Mouse (Mus musculus): Measurements from ENCODE around the gene Celf5.

DNA sequence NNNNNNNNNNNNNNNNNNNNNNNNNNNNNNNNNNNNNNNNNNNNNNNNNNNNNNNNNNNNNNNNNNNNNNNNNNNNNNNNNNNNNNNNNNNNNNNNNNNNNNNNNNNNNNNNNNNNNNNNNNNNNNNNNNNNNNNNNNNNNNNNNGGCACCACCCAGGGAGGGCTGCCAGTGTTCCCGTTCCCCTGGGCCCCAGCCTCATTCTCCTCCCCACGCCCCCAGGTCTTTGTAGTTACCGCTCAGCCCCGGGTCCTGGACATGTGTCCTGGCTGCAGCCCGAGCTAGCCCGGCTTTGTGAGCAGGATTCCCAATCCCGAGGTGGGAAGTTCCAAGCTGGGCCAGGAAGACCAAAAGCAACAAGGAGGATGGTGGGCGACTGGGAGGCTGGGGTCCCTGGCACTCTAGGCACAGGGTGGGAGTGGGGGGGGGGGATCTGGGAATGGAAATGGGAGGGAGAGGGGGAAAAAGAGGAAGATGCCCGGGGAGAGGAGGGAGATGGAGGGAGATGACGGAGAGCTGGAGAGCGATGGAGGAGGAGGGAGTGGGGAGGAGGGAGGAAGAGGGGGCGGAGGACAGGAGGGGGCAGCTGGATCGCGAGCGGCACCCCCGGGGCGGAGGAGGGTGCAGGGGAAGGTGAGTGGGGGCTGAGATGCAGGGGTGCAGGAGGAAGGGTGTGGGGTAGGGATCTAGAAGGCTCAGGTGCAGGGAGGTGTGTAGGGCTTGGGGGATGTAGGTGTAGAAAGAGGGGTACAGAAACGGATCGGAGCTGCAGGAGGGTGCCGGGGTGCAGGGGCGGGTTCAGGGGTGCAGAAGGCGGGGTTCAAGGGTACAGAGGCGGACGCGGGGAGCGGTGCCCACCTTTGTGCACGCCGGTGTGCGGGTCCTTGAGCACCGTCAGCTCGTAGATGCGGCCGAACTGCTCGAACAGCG, 640 bp downstream of the Celf5 start:
- TF ChIP-seq POLR2A (IDR thresholded peaks at IDR 0.05; ENCODE audit: extremely low read depth, insufficient read depth, low read length) (no peak), CTCF (IDR thresholded peaks at IDR 0.05; ENCODE audit: extremely low read depth, insufficient read depth, low read length) (no peak)

Data from cortical plate, adult 2 months (tissue).